Comparison of ENCODE assay signal across 9 mouse cellular contexts in genomic region chr6:97576565-97577346, GRCm38 (mm10). TPM values are rescaled to one million over a fixed set of nuclear protein-coding genes. Genes with fewer than 3 reads are reported as not detected.
A peak's percentile ranks its signal among the peaks of the same experiment; 100 is the strongest.
DNase-seq lines count a peak whose midpoint lies in the region; ATAC-seq and TF ChIP-seq lines count a peak whose summit lies in the region.
"Had no signal": no experiment of that assay in that cellular context is flagged by ENCODE, and none has a peak within 500 bp of the region (broad histone marks: within the 10 kb centered on the region; RNA-seq: fewer than 3 reads in every experiment).

No protein-coding gene starts in this region.

- TF ChIP-seq EP300 in liver, postnatal 0 days (IDR thresholded peaks at IDR 0.05; ENCODE audit: low read depth): no peak

- H3K36me3 ChIP-seq in liver, postnatal 0 days (replicated peaks; ENCODE audit: insufficient read depth, low read length): no peaks in the 10 kb centered on the region
- no peaks in the 10 kb centered on the region for H3K36me3 ChIP-seq in embryonic facial prominence, embryonic 10.5 days (replicated peaks)
- H3K36me3 ChIP-seq in hindbrain, embryonic 13.5 days: no peaks in the 10 kb centered on the region
- H3K36me3 ChIP-seq in neural tube, embryonic 12.5 days: no peaks in the 10 kb centered on the region

- H3K4me2 ChIP-seq in liver, postnatal 0 days (ENCODE audit: low read depth, low read length): no peak overlapping the region
- H3K4me2 ChIP-seq in hindbrain, embryonic 13.5 days: no peak overlapping the region
- 0 out of 2 replicates have a peak overlapping the region, but pooled peaks have one; percentile 8 for H3K4me2 ChIP-seq in neural tube, embryonic 12.5 days (replicated peaks)

- peak; percentile 9 for DNase-seq in liver
- DNase-seq in liver, postnatal 0 days: no peak
- DNase-seq in embryonic facial prominence, embryonic 10.5 days (ENCODE audit: low spot score): peak; percentile 62
- no peak for DNase-seq in ovary, adult 18-20 months (ENCODE audit: low spot score)
- DNase-seq in right cerebral cortex, postnatal 25 days: no peak
- no peak for DNase-seq in gastrocnemius, postnatal 4 days (ENCODE audit: low spot score in 2 of 2)

- no peaks in the 10 kb centered on the region for H3K9me3 ChIP-seq in liver, postnatal 0 days (ENCODE audit: low read length)
- no peaks in the 10 kb centered on the region for H3K9me3 ChIP-seq in embryonic facial prominence, embryonic 10.5 days
- no peaks in the 10 kb centered on the region for H3K9me3 ChIP-seq in hindbrain, embryonic 13.5 days
- no peaks in the 10 kb centered on the region for H3K9me3 ChIP-seq in neural tube, embryonic 12.5 days

- no peaks in the 10 kb centered on the region for H3K27me3 ChIP-seq in liver, postnatal 0 days (ENCODE audit: insufficient read depth, low read length)
- no peaks in the 10 kb centered on the region for H3K27me3 ChIP-seq in embryonic facial prominence, embryonic 10.5 days (replicated peaks; ENCODE audit: low read depth, poor library complexity, severe bottlenecking)
- H3K27me3 ChIP-seq in hindbrain, embryonic 13.5 days: no peaks in the 10 kb centered on the region
- no peaks in the 10 kb centered on the region for H3K27me3 ChIP-seq in neural tube, embryonic 12.5 days (replicated peaks)

- no peak for ATAC-seq in liver, postnatal 0 days
- peak; percentile 91 for ATAC-seq in hindbrain, embryonic 13.5 days (ENCODE audit: low FRiP score)
- peak; percentile 97 for ATAC-seq in neural tube, embryonic 12.5 days (ENCODE audit: low FRiP score, low read depth)

- TF ChIP-seq CTCF in liver, postnatal 0 days (IDR thresholded peaks at IDR 0.05; ENCODE audit: low read depth): no peak

- no peak overlapping the region for H3K4me3 ChIP-seq in liver, postnatal 0 days (ENCODE audit: low read depth, low read length)
- H3K4me3 ChIP-seq in embryonic facial prominence, embryonic 10.5 days: no peak overlapping the region
- H3K4me3 ChIP-seq in hindbrain, embryonic 13.5 days: no peak overlapping the region
- H3K4me3 ChIP-seq in neural tube, embryonic 12.5 days: no peak overlapping the region
- H3K4me3 ChIP-seq: myocyte had no signal

- WGBS in liver, postnatal 0 days (ENCODE audit: insufficient replicate concordance): 49% methylated on average over 7 of the region's 7 CpGs
- 44% methylated on average over 7 of the region's 7 CpGs for whole genome bisulfite sequencing in embryonic facial prominence, embryonic 10.5 days
- WGBS in hindbrain, embryonic 13.5 days: 9% methylated on average over 7 of the region's 7 CpGs
- 20% methylated on average over 7 of the region's 7 CpGs for WGBS in neural tube, embryonic 12.5 days

- H3K27ac ChIP-seq in liver, postnatal 0 days (ENCODE audit: low read depth): no peak overlapping the region
- H3K27ac ChIP-seq in embryonic facial prominence, embryonic 10.5 days (replicated peaks): peak overlapping the region; percentile 74
- H3K27ac ChIP-seq in hindbrain, embryonic 13.5 days: peak overlapping the region; percentile 83
- H3K27ac ChIP-seq in neural tube, embryonic 12.5 days: peak overlapping the region; percentile 82

- no peaks in the 10 kb centered on the region for H3K4me1 ChIP-seq in liver, postnatal 0 days (ENCODE audit: insufficient read depth)
- peaks cover 27% of the 10 kb centered on the region for H3K4me1 ChIP-seq in embryonic facial prominence, embryonic 10.5 days
- peaks cover 40% of the 10 kb centered on the region for H3K4me1 ChIP-seq in hindbrain, embryonic 13.5 days (replicated peaks)
- H3K4me1 ChIP-seq in neural tube, embryonic 12.5 days: peaks cover 37% of the 10 kb centered on the region

- H3K9ac ChIP-seq in liver, postnatal 0 days (replicated peaks): no peak overlapping the region
- no peak overlapping the region for H3K9ac ChIP-seq in hindbrain, embryonic 13.5 days
- H3K9ac ChIP-seq in neural tube, embryonic 12.5 days: no peak overlapping the region

RNA-seq across cellular contexts. Expression of gene Frmd4b, which starts 40.6 kb away (rescaled TPM):
- 8.0 and 8.3 TPM in 2 replicates for polyA plus RNA-seq in liver, postnatal 0 days (2015; fragmentation: Nextera tagmentation; extraction: Ambion mirVana)
- polyA plus RNA-seq in embryonic facial prominence, embryonic 10.5 days (2016; fragmentation: Nextera tagmentation; extraction: Ambion mirVana): 16.9 and 19.2 TPM in 2 replicates
- polyA plus RNA-seq in hindbrain, embryonic 13.5 days (2015; fragmentation: Nextera tagmentation; extraction: Ambion mirVana): 31.4 and 31.7 TPM in 2 replicates
- polyA plus RNA-seq in neural tube, embryonic 12.5 days (2016; fragmentation: Nextera tagmentation; extraction: Ambion mirVana): 46.3 and 46.7 TPM in 2 replicates
- total RNA-seq in gastrocnemius, postnatal 4 days (2021): 10 to 100 TPM; 25.1 to 31.3 TPM

Comparison
In these comparisons a context has a peak if more than half of its experiments do, and no peak if none do; other contexts are left out.
1. DNase-seq: peak in liver (single experiment) and embryonic facial prominence, embryonic 10.5 days (single experiment); none in liver, postnatal 0 days (single experiment), ovary, adult 18-20 months (single experiment), right cerebral cortex, postnatal 25 days (single experiment) and gastrocnemius, postnatal 4 days (0 of 2).